18 mouse cellular contexts compared by ENCODE assay signal in the genomic region with DNA sequence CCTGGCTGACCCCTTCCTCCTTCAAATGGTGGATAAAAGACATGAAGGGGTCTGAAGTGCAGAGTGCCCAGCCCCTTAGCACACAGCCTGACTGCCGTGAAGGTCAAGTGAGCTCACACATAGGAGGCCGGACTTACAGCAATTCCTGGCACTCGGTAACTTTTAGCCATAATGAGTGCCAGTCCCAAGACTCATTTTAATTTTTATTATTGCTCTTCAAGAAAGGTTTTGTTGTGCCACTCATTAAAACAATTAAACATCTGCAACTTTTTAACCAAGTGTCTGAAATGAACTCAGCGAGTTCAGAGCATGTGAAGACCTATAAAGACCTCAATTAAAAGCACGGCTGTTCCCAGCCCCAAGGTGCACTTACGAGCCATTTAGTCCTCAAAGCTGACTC.
"Had no signal": no experiment of that assay in that cellular context is flagged by ENCODE, and none has a peak within 500 bp of the region (broad histone marks: within the 10 kb centered on the region; RNA-seq: fewer than 3 reads in every experiment).

No protein-coding gene starts in this region.

- H3K9ac ChIP-seq: lung, embryonic 14.5 days; midbrain, embryonic 12.5 days; neural tube, embryonic 13.5 days; neural tube, embryonic 15.5 days had no signal

- H3K27ac ChIP-seq: midbrain, embryonic 10.5 days; midbrain, embryonic 12.5 days; neural tube, embryonic 13.5 days; neural tube, embryonic 15.5 days had no signal

- H3K4me3 ChIP-seq: midbrain, embryonic 10.5 days; midbrain, embryonic 12.5 days; myocyte; neural tube, embryonic 13.5 days; neural tube, embryonic 15.5 days had no signal

- H3K4me2 ChIP-seq: lung, embryonic 14.5 days; midbrain, embryonic 12.5 days; neural tube, embryonic 13.5 days; neural tube, embryonic 15.5 days had no signal

- DNase-seq: lung, embryonic 14.5 days; lung, postnatal 10 days; lung, postnatal 4 days; midbrain, embryonic 14.5 days; retina, postnatal 1 day; right cerebral cortex, adult 18-20 months; right cerebral cortex, postnatal 25 days; right cerebral cortex, postnatal 4 days; spleen, adult 18-20 months; thymus, adult 18-20 months; thymus, postnatal 14 days; thymus, postnatal 4 days had no signal

- H3K9me3 ChIP-seq: midbrain, embryonic 10.5 days; midbrain, embryonic 12.5 days; neural tube, embryonic 13.5 days; neural tube, embryonic 15.5 days had no signal

- H3K27me3 ChIP-seq: midbrain, embryonic 12.5 days; neural tube, embryonic 13.5 days; neural tube, embryonic 15.5 days had no signal

- ATAC-seq: midbrain, embryonic 16.5 days had no signal

- H3K36me3 ChIP-seq: midbrain, embryonic 10.5 days; midbrain, embryonic 12.5 days; neural tube, embryonic 13.5 days; neural tube, embryonic 15.5 days had no signal
